Mouse (Mus musculus): ENCODE results near the gene Ticrr. TPM values are rescaled to one million over a fixed set of nuclear protein-coding genes. Genes with fewer than 3 reads are reported as not detected.
A peak's percentile ranks its signal among the peaks of the same experiment; 100 is the strongest.

Gene Ticrr
- 12.9 and 17.0 TPM in 2 replicates for polyA plus RNA-seq (2014; fragmentation: Nextera tagmentation; extraction: Ambion mirVana)

DNA sequence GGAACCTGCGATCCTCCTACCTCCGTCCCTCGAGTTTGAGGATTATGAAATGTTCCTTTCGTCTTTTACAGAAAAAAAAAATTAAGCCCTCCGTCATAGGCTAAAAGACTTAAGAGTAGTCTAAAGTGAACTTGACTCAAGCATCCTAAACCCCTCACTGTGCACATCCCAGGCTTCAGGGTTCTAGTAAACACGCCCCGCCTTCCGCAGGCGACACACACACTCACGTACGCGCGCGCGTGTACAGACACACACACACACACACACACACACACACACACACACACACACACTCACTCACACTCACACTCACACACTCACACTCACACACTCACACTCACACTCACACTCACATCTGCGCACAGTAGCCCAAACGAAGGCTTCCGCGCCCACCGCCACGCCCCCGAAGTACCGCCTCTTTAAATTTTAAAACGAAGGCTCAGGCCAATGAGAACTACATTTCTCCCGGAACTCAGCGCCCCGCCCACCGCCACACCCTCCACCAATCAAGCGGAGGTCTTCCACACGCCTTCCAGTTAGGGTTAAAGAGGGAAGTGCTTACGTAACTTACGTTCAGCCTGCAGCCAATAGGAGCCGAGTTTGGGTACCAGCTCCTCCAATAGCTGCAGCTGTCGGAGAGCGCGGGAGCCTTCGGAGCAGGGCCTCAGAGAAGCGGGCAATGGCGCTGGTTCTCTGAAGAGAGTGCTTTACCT, at the start of gene Ticrr:
Gene Ticrr, plus strand, starts transcription at position 619 of the 713 bp plus-strand sequence.
- H3K9me3 ChIP-seq (ENCODE audit: control insufficient read depth, low read length) = no peaks in the 10 kb centered on the region
- ATAC-seq (ENCODE audit: low FRiP score, low TSS enrichment) = peak; percentile 99
- peak within 1 kb of the TSS; percentile 74 for H3K9ac ChIP-seq (ENCODE audit: low read depth, low read length)
- peak within 1 kb of the TSS; percentile 13; the same call in 1 of the 2 replicates for H3K27ac ChIP-seq (ENCODE audit: low read depth, low read length)
- under 1% methylated on average over 39 of the region's 39 CpGs for WGBS
- H3K4me3 ChIP-seq (ENCODE audit: low read length) = peak within 1 kb of the TSS; percentile 71
- H3K4me1 ChIP-seq (ENCODE audit: control insufficient read depth, insufficient read depth, low read length) = peaks cover 18% of the 10 kb centered on the region; the same call in 1 of the 2 replicates
- no peaks in the 10 kb centered on the region for H3K27me3 ChIP-seq (ENCODE audit: control insufficient read depth, insufficient read depth, low read length)
- no peaks in the 10 kb centered on the region for H3K36me3 ChIP-seq (ENCODE audit: control insufficient read depth, insufficient read depth, low read length)
- peak within 1 kb of the TSS; percentile 61 for H3K4me2 ChIP-seq (replicated peaks; ENCODE audit: low read depth, low read length)

DNA sequence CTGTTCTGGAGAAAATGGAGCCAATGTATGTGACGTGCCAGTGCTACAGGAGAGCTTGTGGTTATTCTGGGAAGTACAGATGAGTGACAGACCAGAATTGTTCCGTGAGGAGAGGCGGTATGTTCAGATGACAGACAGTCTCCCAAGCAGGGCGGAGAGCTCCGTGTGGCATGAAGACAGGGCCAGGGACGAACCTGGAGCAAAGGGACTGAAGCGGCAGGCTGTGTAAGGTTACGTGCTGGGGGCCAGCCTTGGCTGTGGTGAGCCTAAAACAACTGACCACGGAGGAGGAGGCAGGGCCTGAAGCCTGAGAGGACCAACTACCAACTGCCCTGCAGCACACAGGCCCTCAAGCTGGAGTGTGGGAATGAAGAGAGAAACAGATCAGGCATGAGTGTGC, 48.1 kb upstream of the Ticrr start:
- H3K27ac ChIP-seq (ENCODE audit: low read depth, low read length) = no peak overlapping the region
- no peak overlapping the region for H3K4me3 ChIP-seq (ENCODE audit: low read length)
- no peak for ATAC-seq (ENCODE audit: low FRiP score, low TSS enrichment)
- H3K4me2 ChIP-seq (replicated peaks; ENCODE audit: low read depth, low read length) = no peak overlapping the region
- H3K36me3 ChIP-seq (ENCODE audit: control insufficient read depth, insufficient read depth, low read length) = no peaks in the 10 kb centered on the region
- no peaks in the 10 kb centered on the region for H3K9me3 ChIP-seq (ENCODE audit: control insufficient read depth, low read length)
- 76% methylated on average over 9 of the region's 9 CpGs for WGBS
- peaks cover 36% of the 10 kb centered on the region for H3K27me3 ChIP-seq (ENCODE audit: control insufficient read depth, insufficient read depth, low read length)
- H3K4me1 ChIP-seq (ENCODE audit: control insufficient read depth, insufficient read depth, low read length) = peaks cover 4% of the 10 kb centered on the region; the same call in 1 of the 2 replicates
- H3K9ac ChIP-seq (ENCODE audit: low read depth, low read length) = no peak overlapping the region

DNA sequence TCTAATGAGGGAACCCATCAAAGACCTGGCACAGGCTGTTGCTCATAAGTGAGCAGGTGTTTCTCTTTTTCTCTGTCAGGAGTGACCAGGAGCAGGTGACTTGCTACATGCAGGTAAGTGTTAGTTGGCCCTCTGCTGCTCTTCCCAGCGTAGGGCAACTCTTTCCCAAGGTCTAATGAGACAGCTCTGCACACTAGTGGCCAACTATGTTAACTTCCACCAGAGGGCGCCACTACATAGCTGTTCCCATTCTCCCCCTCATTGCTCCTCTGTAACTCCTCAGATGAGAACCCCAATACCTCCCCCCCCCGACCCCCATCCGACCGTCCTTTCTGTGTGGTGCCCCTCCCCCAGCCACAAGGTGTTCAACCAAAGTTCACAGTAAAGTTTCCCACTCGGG, 47.2 kb upstream of the Ticrr start:
- peak; percentile 63 for ATAC-seq (ENCODE audit: low FRiP score, low TSS enrichment)

GRCm38 (mm10) chr7:79613314-79613713, 46.7 kb upstream of the Ticrr start:
- Histone ChIP-seq H3K4me2 (replicated peaks; ENCODE audit: low read depth, low read length) (no peak overlapping the region), H3K4me3 (ENCODE audit: low read length) (no peak overlapping the region), H3K27me3 (ENCODE audit: control insufficient read depth, insufficient read depth, low read length) (peaks cover 37% of the 10 kb centered on the region), H3K4me1 (ENCODE audit: control insufficient read depth, insufficient read depth, low read length) (no peaks in the 10 kb centered on the region), H3K27ac (ENCODE audit: low read depth, low read length) (no peak overlapping the region), H3K9ac (ENCODE audit: low read depth, low read length) (no peak overlapping the region), H3K9me3 (ENCODE audit: control insufficient read depth, low read length) (no peaks in the 10 kb centered on the region), H3K36me3 (ENCODE audit: control insufficient read depth, insufficient read depth, low read length) (no peaks in the 10 kb centered on the region)
- WGBS = 49% methylated on average over 11 of the region's 11 CpGs
- 0 out of 2 replicates have a peak, but pooled peaks have one; percentile 10 for ATAC-seq (ENCODE audit: low FRiP score, low TSS enrichment)

More for the DNA sequence above, 47.2 kb upstream of the Ticrr start:
- 16% methylated on average over 6 of the region's 6 CpGs for WGBS
- H3K4me1 ChIP-seq (ENCODE audit: control insufficient read depth, insufficient read depth, low read length) = peaks cover under 1% of the 10 kb centered on the region; the same call in 1 of the 2 replicates
- no peak overlapping the region for H3K27ac ChIP-seq (ENCODE audit: low read depth, low read length)
- no peak overlapping the region for H3K4me2 ChIP-seq (replicated peaks; ENCODE audit: low read depth, low read length)
- H3K9me3 ChIP-seq (ENCODE audit: control insufficient read depth, low read length) = no peaks in the 10 kb centered on the region
- H3K36me3 ChIP-seq (ENCODE audit: control insufficient read depth, insufficient read depth, low read length) = no peaks in the 10 kb centered on the region
- no peak overlapping the region for H3K9ac ChIP-seq (ENCODE audit: low read depth, low read length)
- peaks cover 37% of the 10 kb centered on the region for H3K27me3 ChIP-seq (ENCODE audit: control insufficient read depth, insufficient read depth, low read length)
- H3K4me3 ChIP-seq (ENCODE audit: low read length) = no peak overlapping the region

- Histone ChIP-seq H3K9me3 (ENCODE audit: control insufficient read depth, low read length) (no peaks in the 10 kb centered on the region), H3K4me2 (replicated peaks; ENCODE audit: low read depth, low read length) (no peak overlapping the region), H3K4me1 (ENCODE audit: control insufficient read depth, insufficient read depth, low read length) (no peaks in the 10 kb centered on the region), H3K27ac (ENCODE audit: low read depth, low read length) (no peak overlapping the region), H3K4me3 (ENCODE audit: low read length) (no peak overlapping the region), H3K9ac (ENCODE audit: low read depth, low read length) (no peak overlapping the region), H3K27me3 (ENCODE audit: control insufficient read depth, insufficient read depth, low read length) (peaks cover 39% of the 10 kb centered on the region), H3K36me3 (ENCODE audit: control insufficient read depth, insufficient read depth, low read length) (no peaks in the 10 kb centered on the region)
- no peak for ATAC-seq (ENCODE audit: low FRiP score, low TSS enrichment)
- 61% methylated on average over 4 of the region's 4 CpGs for WGBS
These were observed 45.0 kb upstream of the Ticrr start for GRCm38 (mm10) chr7:79615008-79615407.

DNA sequence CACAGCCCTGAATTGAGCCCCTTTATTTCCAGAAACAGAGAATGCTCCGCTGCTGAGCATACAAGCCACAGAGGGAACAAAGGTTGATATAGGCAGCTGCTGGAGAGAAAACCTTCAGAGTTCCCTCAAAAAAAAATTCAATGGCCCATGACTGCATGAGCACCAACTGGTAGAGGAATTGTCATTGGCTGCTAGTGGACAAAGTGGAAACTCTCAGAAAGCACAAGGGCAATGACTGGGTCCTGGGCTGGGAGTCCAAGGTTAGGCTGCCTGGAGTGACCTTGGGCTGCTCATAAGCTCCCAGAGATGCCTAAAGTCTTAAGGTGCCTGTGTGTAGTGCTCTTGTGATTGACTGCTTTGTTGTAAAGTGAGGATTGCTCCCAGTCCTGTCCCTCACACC, 44.1 kb upstream of the Ticrr start:
- H3K4me3 ChIP-seq (ENCODE audit: low read length) = no peak overlapping the region
- no peak for ATAC-seq (ENCODE audit: low FRiP score, low TSS enrichment)
- WGBS = 66% methylated on average over 1 of the region's 1 CpGs
- H3K36me3 ChIP-seq (ENCODE audit: control insufficient read depth, insufficient read depth, low read length) = no peaks in the 10 kb centered on the region
- H3K4me2 ChIP-seq (replicated peaks; ENCODE audit: low read depth, low read length) = no peak overlapping the region
- peaks cover 39% of the 10 kb centered on the region for H3K27me3 ChIP-seq (ENCODE audit: control insufficient read depth, insufficient read depth, low read length)
- no peaks in the 10 kb centered on the region for H3K9me3 ChIP-seq (ENCODE audit: control insufficient read depth, low read length)
- H3K4me1 ChIP-seq (ENCODE audit: control insufficient read depth, insufficient read depth, low read length) = no peaks in the 10 kb centered on the region
- no peak overlapping the region for H3K27ac ChIP-seq (ENCODE audit: low read depth, low read length)
- H3K9ac ChIP-seq (ENCODE audit: low read depth, low read length) = no peak overlapping the region

- Histone ChIP-seq H3K9ac (ENCODE audit: low read depth, low read length) (no peak within 1 kb of the TSS), H3K4me2 (replicated peaks; ENCODE audit: low read depth, low read length) (peak within 1 kb of the TSS; percentile 28), H3K36me3 (ENCODE audit: control insufficient read depth, insufficient read depth, low read length) (no peaks in the 10 kb centered on the region), H3K4me1 (ENCODE audit: control insufficient read depth, insufficient read depth, low read length) (no peaks in the 10 kb centered on the region), H3K27me3 (ENCODE audit: control insufficient read depth, insufficient read depth, low read length) (peaks cover 39% of the 10 kb centered on the region), H3K4me3 (ENCODE audit: low read length) (peak within 1 kb of the TSS; percentile 20), H3K9me3 (ENCODE audit: control insufficient read depth, low read length) (no peaks in the 10 kb centered on the region), H3K27ac (ENCODE audit: low read depth, low read length) (no peak within 1 kb of the TSS)
- ATAC-seq (ENCODE audit: low FRiP score, low TSS enrichment) = no peak; the same call in 1 of the 2 replicates
- WGBS = 6% methylated on average over 33 of the region's 33 CpGs
These were observed 42.6 kb upstream of the Ticrr start, which contains the start of gene Rhcg for GRCm38 (mm10) chr7:79617418-79617817. Gene Rhcg (minus strand): TSS chr7:79617657.

- no peak overlapping the region for H3K27ac ChIP-seq (ENCODE audit: low read depth, low read length)
- no peaks in the 10 kb centered on the region for H3K4me1 ChIP-seq (ENCODE audit: control insufficient read depth, insufficient read depth, low read length)
- no peak for ATAC-seq (ENCODE audit: low FRiP score, low TSS enrichment)
- no peaks in the 10 kb centered on the region for H3K9me3 ChIP-seq (ENCODE audit: control insufficient read depth, low read length)
- no peak overlapping the region for H3K4me3 ChIP-seq (ENCODE audit: low read length)
- H3K9ac ChIP-seq (ENCODE audit: low read depth, low read length) = no peak overlapping the region
- WGBS = 73% methylated on average over 4 of the region's 4 CpGs
- H3K27me3 ChIP-seq (ENCODE audit: control insufficient read depth, insufficient read depth, low read length) = peaks cover 32% of the 10 kb centered on the region
- no peak overlapping the region for H3K4me2 ChIP-seq (replicated peaks; ENCODE audit: low read depth, low read length)
- H3K36me3 ChIP-seq (ENCODE audit: control insufficient read depth, insufficient read depth, low read length) = no peaks in the 10 kb centered on the region
These were observed 40.5 kb upstream of the Ticrr start for GRCm38 (mm10) chr7:79619493-79619892.

- no peak overlapping the region for H3K4me2 ChIP-seq (replicated peaks; ENCODE audit: low read depth, low read length)
- H3K4me1 ChIP-seq (ENCODE audit: control insufficient read depth, insufficient read depth, low read length) = no peaks in the 10 kb centered on the region
- no peak overlapping the region for H3K27ac ChIP-seq (ENCODE audit: low read depth, low read length)
- H3K9me3 ChIP-seq (ENCODE audit: control insufficient read depth, low read length) = no peaks in the 10 kb centered on the region
- peaks cover 5% of the 10 kb centered on the region; the same call in 1 of the 2 replicates for H3K27me3 ChIP-seq (ENCODE audit: control insufficient read depth, insufficient read depth, low read length)
- 55% methylated on average over 8 of the region's 8 CpGs for WGBS
- ATAC-seq (ENCODE audit: low FRiP score, low TSS enrichment) = no peak
- no peaks in the 10 kb centered on the region for H3K36me3 ChIP-seq (ENCODE audit: control insufficient read depth, insufficient read depth, low read length)
- no peak overlapping the region for H3K4me3 ChIP-seq (ENCODE audit: low read length)
- no peak overlapping the region for H3K9ac ChIP-seq (ENCODE audit: low read depth, low read length)
These were observed 36.9 kb upstream of the Ticrr start for GRCm38 (mm10) chr7:79623086-79623485.

Data from kidney, embryonic 14.5 days (tissue).